Mouse (Mus musculus) G1E (cell line): Measurements from ENCODE around the gene Fcna.

ENCODE experiments used
- CTCF ChIP-seq: IDR thresholded peaks from 2 replicates; pipeline ENCODE4 v1.5.1; 2012; ENCODE audit warnings: low read depth, low read length, inconsistent platforms, mixed read lengths
- GATA1 ChIP-seq: IDR thresholded peaks from 2 replicates; pipeline ENCODE4 v1.6.1; 2012; ENCODE audit warnings: borderline replicate concordance, low read length, inconsistent platforms, mixed read lengths
- POLR2AphosphoS5 ChIP-seq: IDR thresholded peaks from 2 replicates; pipeline ENCODE4 v1.6.1; 2012; ENCODE audit warnings: low read depth, low read length, inconsistent platforms; ENCODE audit not compliant: insufficient replicate concordance
- TAL1 ChIP-seq: conservative IDR thresholded peaks from 2 replicates; pipeline ENCODE4 v1.6.1; 2012; ENCODE audit warnings: low read depth, low read length, inconsistent platforms, mixed read lengths

GRCm38 (mm10) chr2:25576028-25576850, 51.6 kb downstream of the Fcna start:
- TF ChIP-seq TAL1 (no peak), CTCF (no peak), GATA1 (no peak), POLR2AphosphoS5 (no peak)
